Mouse (Mus musculus) lung, postnatal 0 days (tissue): ENCODE data around the gene Rph3al. TPM values are rescaled to one million over a fixed set of nuclear protein-coding genes. Genes with fewer than 3 reads are reported as not detected.

Source experiments
- ATAC-seq: fragments of 200-750 bp; cut with Nextera tagmentation; 2 replicates; pipeline ENCODE4 v1.8.0; 2017; ENCODE audit warnings: moderate library complexity
- DNase-seq: peaks from one replicate; pipeline ENCODE4 v3.0.0-alpha.2; 2016; ENCODE audit warnings: low spot score
- H3K27ac ChIP-seq: fragments of 300-500 bp; sonication (generic); 2 replicates; pipeline ENCODE4 v1.5.1; 2014; ENCODE audit warnings: antibody characterized with exemption, mild to moderate bottlenecking, low read length, mixed read lengths
- H3K27me3 ChIP-seq: fragments of 300-500 bp; sonication (generic); replicated peaks from 2 replicates; pipeline ENCODE4 v1.6.1; 2014; ENCODE audit warnings: low read length, mixed read lengths; ENCODE audit not compliant: insufficient read depth
- H3K36me3 ChIP-seq: fragments of 300-500 bp; sonication (generic); 2 replicates; pipeline ENCODE4 v1.6.1; 2014; ENCODE audit warnings: low read length, mixed read lengths; ENCODE audit not compliant: insufficient read depth
- H3K4me1 ChIP-seq: fragments of 300-500 bp; sonication (generic); 2 replicates; pipeline ENCODE4 v1.6.1; 2014; ENCODE audit warnings: antibody characterized with exemption, low read depth, low read length, mixed read lengths; ENCODE audit not compliant: insufficient read depth
- H3K4me2 ChIP-seq: fragments of 300-500 bp; sonication (generic); replicated peaks from 2 replicates; pipeline ENCODE4 v1.6.1; 2014; ENCODE audit warnings: low read depth, mild to moderate bottlenecking, low read length, moderate library complexity, mixed read lengths
- H3K4me3 ChIP-seq: fragments of 300-500 bp; sonication (generic); 2 replicates; pipeline ENCODE4 v1.5.1; 2014; ENCODE audit warnings: low read depth, low read length
- H3K9ac ChIP-seq: fragments of 300-500 bp; sonication (generic); replicated peaks from 2 replicates; pipeline ENCODE4 v1.6.1; 2014; ENCODE audit warnings: low read depth, mild to moderate bottlenecking
- H3K9me3 ChIP-seq: fragments of 300-500 bp; sonication (generic); 2 replicates; pipeline ENCODE4 v1.6.1; 2016; ENCODE audit warnings: low read length, mixed read lengths
- CTCF ChIP-seq: IDR thresholded peaks from 2 replicates; pipeline ENCODE4 v1.5.1; 2016; ENCODE audit warnings: antibody characterized with exemption, mild to moderate bottlenecking
- EP300 ChIP-seq: IDR thresholded peaks from 2 replicates; pipeline ENCODE4 v1.6.1; 2016; ENCODE audit warnings: antibody characterized with exemption, mild to moderate bottlenecking, control low read depth
- WGBS: fragments of 180-500 bp; shearing (Covaris S2); extraction: QIAGEN DNeasy Blood & Tissue Kit; methylation state at CpG from one replicate; pipeline ENCODE4 v1.1.7; 2014; 5-methylcytosine and 5-hydroxymethylcytosine counted together
- polyA plus RNA-seq: library from polyadenylated mRNA; unstranded; fragments of >200 nt; fragmentation: Nextera tagmentation; extraction: Ambion mirVana; gene quantifications from 2 replicates; pipeline ENCODE4 v1.2.1, GENCODE M21; 2015

Gene Rph3al
- polyA plus RNA-seq, 1 experiment from 2014 or later = 11.0 TPM

GRCm38 (mm10) chr11:75954896-75955295, 16.7 kb upstream of the Rph3al start:
- 80% methylated on average over 9 of the region's 9 CpGs for WGBS
- no peak for ATAC-seq

GRCm38 (mm10) chr11:75951895-75952294, 13.7 kb upstream of the Rph3al start:
- Histone ChIP-seq H3K9ac (no peak overlapping the region), H3K4me2 (no peak overlapping the region), H3K4me1 (no peaks in the 10 kb centered on the region), H3K27me3 (no peaks in the 10 kb centered on the region), H3K4me3 (no peak overlapping the region), H3K27ac (no peak overlapping the region), H3K9me3 (no peaks in the 10 kb centered on the region), H3K36me3 (no peaks in the 10 kb centered on the region)
- no peak for DNase-seq
- TF ChIP-seq CTCF (no peak), EP300 (no peak)
- 69% methylated on average over 5 of the region's 5 CpGs for WGBS
- no peak for ATAC-seq

More at GRCm38 (mm10) chr11:75954896-75955295, 16.7 kb upstream of the Rph3al start:
- no peaks in the 10 kb centered on the region for H3K9me3 ChIP-seq
- H3K4me3 ChIP-seq = no peak overlapping the region
- H3K36me3 ChIP-seq = no peaks in the 10 kb centered on the region
- no peak overlapping the region for H3K4me2 ChIP-seq
- H3K27me3 ChIP-seq = no peaks in the 10 kb centered on the region
- no peak for DNase-seq
- H3K4me1 ChIP-seq = no peaks in the 10 kb centered on the region
- TF ChIP-seq EP300 (no peak), CTCF (no peak)
- H3K9ac ChIP-seq = no peak overlapping the region
- no peak overlapping the region for H3K27ac ChIP-seq

- no peak overlapping the region for H3K4me3 ChIP-seq
- DNase-seq (no peak), ATAC-seq (no peak)
- H3K4me1 ChIP-seq = no peaks in the 10 kb centered on the region
- TF ChIP-seq EP300 (no peak), CTCF (no peak)
- no peak overlapping the region for H3K4me2 ChIP-seq
- H3K36me3 ChIP-seq = no peaks in the 10 kb centered on the region
- H3K9me3 ChIP-seq = no peaks in the 10 kb centered on the region
- WGBS = 76% methylated on average over 3 of the region's 3 CpGs
- H3K27ac ChIP-seq = no peak overlapping the region
- no peak overlapping the region for H3K9ac ChIP-seq
- no peaks in the 10 kb centered on the region for H3K27me3 ChIP-seq
Measured at GRCm38 (mm10) chr11:75950459-75950858, 12.2 kb upstream of the Rph3al start.

- Histone ChIP-seq H3K9me3 (no peaks in the 10 kb centered on the region), H3K27ac (no peak overlapping the region), H3K4me1 (no peaks in the 10 kb centered on the region), H3K9ac (no peak overlapping the region), H3K4me2 (no peak overlapping the region), H3K36me3 (no peaks in the 10 kb centered on the region), H3K27me3 (no peaks in the 10 kb centered on the region), H3K4me3 (no peak overlapping the region)
- 42% methylated on average over 3 of the region's 3 CpGs for WGBS
- DNase-seq (no peak), ATAC-seq (no peak)
- no peak for TF ChIP-seq EP300
- no peak for TF ChIP-seq CTCF
Measured at GRCm38 (mm10) chr11:75948789-75949188, 10.6 kb upstream of the Rph3al start.

- DNase-seq (no peak), ATAC-seq (no peak)
- Histone ChIP-seq H3K4me2 (no peak overlapping the region), H3K9ac (no peak overlapping the region), H3K27me3 (no peaks in the 10 kb centered on the region), H3K27ac (no peak overlapping the region), H3K36me3 (no peaks in the 10 kb centered on the region), H3K4me3 (no peak overlapping the region), H3K4me1 (no peaks in the 10 kb centered on the region), H3K9me3 (no peaks in the 10 kb centered on the region)
- WGBS = 55% methylated on average over 5 of the region's 5 CpGs
- no peak for TF ChIP-seq CTCF
Measured at GRCm38 (mm10) chr11:75947223-75947622, 9.0 kb upstream of the Rph3al start.

GRCm38 (mm10) chr11:75945805-75946450, 7.7 kb upstream of the Rph3al start:
- Histone ChIP-seq H3K4me2 (no peak overlapping the region), H3K27ac (no peak overlapping the region), H3K4me3 (no peak overlapping the region), H3K9ac (no peak overlapping the region), H3K36me3 (no peaks in the 10 kb centered on the region), H3K9me3 (no peaks in the 10 kb centered on the region), H3K27me3 (no peaks in the 10 kb centered on the region), H3K4me1 (no peaks in the 10 kb centered on the region)
- DNase-seq = no peak
- TF ChIP-seq EP300 (no peak), CTCF (no peak)
- WGBS = 37% methylated on average over 9 of the region's 9 CpGs
- no peak for ATAC-seq
